Mouse (Mus musculus) frontal cortex, postnatal 25 days (tissue): ENCODE measurements around the gene Flrt2.
"Not testable (repeated sequence)": the region's sequence is repeated elsewhere in the genome, so short reads cannot be mapped to it uniquely, and the experiment has no call there.

Experiments
- DNase-seq, 2 experiments: peaks; one replicate each; pipeline ENCODE4 v3.0.0; 2022; ENCODE audit warnings: low spot score in 2 of 2

Flrt2 gene

DNA sequence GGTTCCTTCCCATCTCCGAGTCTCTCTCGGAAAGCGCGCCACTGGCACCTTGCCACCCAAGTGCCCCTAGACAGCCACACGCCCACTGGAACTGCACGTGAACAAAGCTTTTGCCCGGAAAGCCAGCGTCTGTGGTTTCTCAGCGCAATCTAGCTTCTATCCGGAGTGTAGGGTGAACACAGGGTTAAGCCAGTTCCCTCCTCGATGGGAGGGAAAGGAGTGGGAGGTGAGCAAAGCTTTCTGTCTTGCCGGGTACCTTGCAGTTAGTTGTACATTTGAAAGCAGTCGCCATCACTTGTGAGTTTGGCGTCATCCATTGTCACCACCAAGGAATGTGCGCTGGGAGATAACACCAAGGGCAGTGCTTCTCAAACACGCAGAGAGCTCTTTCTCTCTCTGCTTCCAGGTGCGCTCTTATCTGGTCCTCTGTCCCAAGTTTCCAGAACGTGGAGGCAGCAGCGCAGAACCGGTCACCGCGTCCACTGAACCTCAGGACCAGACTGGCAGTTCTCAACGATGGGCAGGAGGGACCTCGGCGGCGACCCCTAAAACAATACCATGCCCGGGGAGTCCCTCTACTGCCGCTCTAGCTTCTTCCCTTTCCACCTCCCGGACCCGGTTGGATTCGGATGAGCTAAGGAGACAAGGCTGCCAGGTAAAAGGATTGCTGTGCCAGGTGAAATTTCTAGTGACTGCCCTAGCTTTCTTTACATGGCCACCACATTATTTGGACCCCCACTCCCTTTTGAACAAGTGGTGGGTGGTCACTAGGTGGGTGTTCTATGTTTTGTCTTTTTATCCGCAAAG lies at the start of gene Flrt2:
Flrt2 (plus strand) TSS at position 266 of the 807 bp plus-strand sequence.
- DNase-seq: peak; percentile 36 to 41

DNA sequence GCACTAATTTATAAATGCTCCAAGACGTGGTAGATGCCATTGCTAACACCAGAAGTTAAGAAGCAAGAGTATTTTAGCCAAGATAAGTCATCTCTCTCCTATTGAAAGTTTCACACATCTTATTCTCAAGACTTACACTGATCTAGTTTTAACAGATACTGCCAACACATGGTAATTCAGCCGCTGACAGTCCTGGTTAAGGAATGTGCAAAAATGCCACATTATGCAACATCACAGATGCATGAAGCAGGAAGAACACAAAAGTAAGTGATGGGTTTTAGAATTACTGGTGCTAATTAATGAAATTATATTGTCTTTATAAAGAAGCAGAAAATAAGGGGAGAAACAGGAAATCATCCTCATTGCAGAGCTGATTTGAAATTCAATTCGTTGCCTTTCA lies 49.8 kb upstream of the Flrt2 start:
- DNase-seq: no peak

DNA sequence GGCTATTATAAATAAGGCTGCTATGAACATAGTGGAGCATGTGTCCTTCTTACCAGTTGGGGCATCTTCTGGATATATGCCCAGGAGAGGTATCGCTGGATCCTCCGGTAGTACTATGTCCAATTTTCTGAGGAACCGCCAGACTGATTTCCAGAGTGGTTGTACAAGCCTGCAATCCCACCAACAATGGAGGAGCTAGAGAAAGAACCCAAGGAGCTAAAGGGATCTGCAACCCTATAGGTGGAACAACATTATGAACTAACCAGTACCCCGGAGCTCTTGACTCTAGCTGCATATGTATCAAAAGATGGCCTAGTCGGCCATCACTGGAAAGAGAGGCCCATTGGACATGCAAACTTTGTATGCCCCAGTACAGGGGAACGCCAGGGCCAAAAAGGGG lies 44.8 kb upstream of the Flrt2 start:
- not testable (repeated sequence) for DNase-seq

DNA sequence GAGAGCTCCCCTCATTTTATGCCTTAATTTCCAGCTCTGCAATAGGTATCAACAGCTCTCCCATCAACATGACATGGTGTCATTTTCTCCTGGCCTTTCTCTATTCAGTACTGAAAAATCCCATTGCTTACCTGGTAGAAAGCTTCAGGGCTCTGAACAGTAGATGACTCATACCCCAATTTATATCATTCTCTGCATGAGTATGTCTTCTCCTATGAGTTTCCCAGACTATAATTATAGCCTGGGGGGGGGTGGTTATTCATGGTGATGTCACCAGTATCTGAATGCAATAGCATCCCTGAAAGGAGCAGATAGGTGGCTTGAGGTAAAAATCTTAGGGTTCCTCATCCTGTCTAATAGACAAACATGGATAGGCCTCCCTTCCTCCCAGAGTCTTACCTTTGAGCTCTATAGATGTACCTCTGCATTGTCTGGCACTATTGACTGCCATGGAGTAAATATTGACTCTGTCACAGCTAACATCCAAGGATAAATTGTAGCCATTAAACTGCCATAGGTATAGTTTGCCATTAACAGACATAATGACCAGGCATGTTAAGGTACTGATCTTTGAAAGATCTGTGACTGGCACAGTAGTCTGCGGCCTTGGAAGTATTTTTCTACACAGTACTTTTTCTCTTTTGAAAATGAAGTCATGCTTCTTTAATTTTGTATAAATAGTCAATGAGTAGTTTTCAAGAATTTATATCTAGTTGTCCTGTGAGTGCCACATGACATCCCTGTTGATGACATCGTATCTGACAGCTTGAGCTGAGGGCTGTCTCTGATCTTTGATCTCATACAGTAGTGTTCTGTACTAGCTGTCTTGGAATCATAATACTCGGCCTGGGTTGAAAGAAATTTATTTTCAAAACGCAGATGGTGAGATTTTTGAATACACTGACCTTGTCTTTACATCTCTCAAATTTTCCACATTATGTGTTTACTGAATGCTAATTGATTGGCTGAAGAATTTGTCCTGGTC lies 39.6 kb upstream of the Flrt2 start:
- no peak for DNase-seq

DNA sequence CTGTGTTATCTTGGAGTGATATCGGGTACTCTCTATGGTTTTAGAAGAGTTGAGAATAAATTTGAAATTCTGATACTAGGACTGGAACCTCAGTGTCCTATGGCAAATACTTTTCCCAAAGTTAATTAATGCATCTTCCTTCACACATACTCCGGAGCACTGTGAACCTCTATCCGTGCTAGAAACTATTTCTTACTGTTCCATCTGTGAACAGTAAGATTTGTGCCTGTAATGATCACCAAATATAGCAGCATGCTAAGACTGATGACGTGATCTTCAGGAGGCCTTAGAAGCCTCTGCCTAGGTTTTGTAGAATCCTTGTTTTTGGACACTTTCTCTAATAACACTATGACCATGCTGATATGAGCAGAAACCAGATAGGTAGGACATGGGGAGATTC lies 35.4 kb upstream of the Flrt2 start:
- no peak for DNase-seq

DNA sequence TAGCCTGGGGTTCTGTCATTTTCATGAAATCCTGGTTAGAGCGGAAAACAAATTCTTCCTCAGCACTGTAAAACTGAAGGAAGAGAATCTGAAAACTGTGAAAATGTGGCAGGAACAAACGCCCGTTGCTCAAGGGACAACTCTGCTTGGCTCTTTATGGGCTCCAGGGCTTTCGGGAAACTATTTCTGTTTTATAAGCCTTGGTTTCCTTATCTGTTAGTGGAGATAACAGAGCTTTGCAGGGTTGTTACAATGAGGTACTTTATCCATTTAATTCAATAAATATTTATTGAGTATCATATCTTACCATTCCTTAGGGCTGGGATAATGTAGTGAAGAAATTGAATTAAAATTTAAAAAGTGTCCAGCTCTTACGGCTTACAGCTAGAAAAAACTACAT lies 24.7 kb upstream of the Flrt2 start:
- no peak for DNase-seq

DNA sequence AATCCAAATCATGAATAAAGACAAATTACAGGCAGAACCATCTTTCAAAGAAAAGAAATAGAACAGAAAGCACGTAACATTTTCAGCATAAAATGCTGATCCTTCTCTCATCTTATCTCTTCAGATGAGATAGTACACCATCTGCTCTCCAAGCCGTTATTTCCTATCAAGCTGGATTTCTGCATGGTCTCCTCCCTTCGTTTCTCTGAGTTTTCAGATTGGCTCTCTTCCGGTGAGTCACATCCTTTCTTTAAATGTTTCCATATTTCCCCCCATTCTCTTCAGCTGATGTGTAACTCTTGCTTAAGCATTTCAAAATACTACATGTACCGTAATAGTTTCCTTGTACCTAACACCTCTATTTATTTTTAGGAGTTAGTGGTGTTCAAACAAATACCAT lies 16.3 kb upstream of the Flrt2 start:
- DNase-seq: no peak

DNA sequence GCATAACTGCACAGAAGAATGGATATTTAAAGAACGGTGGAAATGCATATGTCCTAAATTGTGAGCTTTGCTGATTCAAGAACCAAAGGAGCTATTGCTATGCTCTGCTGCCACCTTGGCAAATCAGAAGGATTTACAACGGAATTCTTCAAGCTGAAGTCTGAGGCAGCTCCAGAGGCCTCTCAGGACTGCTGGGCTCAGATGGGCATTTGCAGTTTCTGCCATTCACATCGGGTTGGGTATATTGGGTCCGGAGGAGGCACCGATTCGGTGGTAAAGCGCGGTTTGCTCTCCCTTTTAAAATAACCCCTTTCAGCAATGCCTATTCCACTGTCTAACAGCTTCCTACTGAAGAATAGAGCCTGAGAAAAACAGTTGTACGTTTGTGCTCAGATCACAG lies 1.2 kb upstream of the Flrt2 start:
- DNase-seq: peak; percentile 21 to 31

DNA sequence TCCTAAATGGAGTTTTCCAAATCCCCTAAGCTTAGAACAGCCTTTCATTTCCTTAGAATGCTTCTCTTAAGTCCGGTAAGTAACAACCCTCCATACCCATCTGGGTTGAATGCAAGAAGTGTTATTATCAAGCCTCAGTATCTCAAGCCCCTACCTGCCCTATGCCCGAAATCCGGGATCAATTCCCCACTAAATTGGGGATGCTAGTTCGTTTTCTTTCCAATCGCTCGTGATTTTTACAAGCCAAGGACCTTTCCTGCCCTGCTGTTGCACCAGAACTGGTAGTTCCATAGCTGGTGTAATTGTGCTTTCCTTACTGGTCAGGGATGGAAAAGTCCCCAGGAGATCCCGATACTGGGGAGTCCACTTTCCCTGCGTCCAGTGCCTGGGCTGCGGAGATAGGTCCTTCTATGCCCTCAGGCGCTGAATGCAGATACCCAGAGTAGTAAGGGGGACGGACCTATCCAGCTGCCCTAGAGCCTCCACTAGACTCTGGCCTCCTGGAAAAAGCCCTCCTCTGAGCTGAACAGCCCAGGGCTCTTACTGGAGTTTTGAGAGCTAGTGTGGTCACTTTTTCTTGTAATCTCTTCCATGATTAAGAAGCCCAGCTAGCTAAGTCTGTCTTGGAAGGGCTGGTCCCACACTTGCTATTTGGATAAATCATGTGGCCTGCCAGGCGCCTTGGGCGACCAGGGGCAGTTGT lies 1.1 kb downstream of the Flrt2 start:
- peak in 1 of 2 experiments; percentile 9 for DNase-seq

DNA sequence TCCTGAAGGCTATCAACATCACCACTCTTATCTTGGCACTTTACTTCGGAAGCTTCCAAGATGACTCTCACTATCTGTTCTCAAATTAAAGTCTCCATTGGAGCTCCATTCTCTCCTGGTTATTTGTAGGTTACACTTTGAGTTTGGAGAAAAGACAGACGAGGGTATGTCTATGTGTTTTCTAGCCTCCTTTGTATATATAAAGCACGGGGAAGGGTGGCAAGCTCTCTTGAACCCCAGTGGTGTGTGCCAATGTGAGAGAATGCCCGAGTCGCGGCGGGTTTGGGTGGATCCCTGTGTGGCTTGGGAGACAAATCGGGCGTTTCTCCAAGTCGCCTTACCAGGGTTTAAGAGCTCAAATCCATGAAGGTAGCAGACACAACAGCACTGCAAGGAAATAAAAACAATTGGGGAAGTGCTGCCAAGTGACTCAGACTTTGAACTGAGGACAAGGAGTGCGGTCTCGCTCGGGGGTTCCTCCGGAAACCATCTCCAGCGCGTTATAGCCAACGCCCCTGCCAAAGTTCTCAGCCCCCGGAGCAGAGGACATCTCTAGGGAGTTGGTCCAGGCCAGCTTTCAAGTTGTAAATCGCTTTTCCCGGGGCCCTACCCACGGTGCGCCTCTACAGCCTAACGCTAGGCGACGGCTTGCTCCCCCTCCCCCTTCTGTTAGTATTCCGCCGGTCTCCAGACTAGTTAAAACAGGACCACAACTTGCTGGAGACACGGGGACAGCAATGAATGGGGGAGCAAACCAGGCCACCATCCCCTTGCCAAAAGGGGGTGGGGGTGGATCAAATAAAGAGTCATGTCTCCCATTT lies 1.8 kb downstream of the Flrt2 start:
- peak; percentile 31 to 39 for DNase-seq

DNA sequence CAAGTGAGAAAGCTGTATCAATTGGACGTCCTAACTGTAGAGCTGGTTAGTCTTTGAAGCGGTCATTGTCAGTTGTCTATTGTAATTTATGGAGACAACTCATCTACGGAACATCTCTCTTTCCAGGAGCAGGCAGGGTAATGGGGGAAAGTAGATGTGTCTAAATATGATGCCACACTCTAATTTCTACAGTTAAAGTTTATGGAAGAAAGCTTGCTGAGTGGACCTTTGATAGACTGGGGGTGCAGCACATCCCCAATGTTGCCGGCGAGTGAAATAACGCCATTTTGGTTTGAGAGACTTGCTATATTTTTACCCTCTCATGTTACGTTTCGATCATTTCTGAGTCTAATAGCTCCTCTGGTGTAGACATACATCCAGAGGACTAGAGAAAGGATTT lies 2.5 kb downstream of the Flrt2 start:
- DNase-seq: no peak

DNA sequence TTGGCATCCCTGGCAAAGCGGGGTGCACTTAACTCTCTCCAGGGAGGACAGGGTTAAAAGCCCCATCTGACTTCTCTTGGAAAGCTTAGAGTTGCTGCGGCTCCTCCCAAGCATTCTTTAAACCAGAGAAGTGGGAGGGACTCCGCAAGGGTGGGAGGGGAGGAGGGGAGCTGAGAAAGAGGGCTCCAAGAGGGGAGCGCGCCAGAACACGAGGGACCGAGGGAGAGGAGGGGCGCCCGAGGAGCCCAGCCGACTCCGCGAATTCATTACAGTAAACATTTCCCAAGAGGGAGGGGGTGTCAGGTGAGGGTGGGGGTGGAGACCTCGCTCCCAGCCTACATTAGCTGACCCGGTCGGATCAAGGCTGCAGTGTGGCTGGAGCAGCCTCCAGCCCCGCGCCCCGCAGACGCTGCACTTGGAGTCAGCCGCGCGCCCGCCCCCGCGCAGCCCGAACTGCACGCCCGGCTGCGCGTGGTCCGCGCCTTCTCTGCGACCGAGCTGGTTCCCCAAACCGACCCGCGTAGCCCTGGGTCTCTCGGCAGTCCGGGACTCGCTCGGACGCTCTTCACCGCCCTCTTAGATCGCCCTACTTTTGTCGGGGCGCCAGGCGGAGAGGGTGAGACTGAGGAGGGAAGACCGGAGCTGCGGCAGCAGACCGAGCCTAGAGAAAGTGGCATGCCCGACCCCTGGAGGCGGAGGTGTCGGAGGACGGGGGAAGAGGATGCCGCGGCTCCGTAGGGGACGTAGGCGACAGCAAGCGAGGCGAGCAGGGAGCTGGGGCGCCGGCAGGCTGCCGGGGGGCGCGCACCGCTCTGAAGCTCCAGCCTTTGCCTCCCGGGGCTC lies 3.2 kb downstream of the Flrt2 start:
- DNase-seq: peak; percentile 55 to 59

DNA sequence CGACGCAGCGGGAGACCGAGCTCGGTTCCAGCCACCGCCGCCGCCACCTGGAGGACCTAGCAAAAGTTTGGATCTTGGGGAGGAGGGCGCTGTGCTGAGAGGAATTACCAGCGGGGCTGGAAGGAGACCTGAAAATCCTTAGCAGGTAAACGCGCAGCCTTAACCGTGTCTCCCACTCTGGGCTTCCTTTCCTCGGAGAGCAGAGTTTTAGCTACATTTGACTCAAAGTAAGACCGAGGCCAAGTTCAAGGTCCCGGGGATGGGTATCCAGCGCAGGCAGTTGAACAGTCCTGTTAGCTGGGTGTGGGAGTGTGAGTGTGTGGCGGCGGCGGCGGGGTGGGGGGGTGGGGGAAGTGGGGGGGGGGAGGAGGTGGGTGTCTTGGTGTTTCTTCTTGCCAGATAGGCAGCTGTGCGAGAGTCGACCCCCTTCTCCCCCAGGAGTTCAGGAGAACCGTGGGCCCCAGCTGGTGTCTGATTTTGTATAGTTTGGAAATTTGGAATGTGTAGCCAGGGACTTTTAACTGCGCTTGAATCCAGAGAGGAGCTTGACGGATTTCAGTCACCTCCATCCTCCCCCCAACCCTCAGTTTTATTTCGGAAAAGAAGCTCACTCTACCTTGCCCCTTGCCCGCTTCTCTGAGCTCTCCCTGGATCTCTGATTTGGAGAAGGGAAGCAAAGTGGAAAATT lies 4.0 kb downstream of the Flrt2 start:
- DNase-seq: no peak

DNA sequence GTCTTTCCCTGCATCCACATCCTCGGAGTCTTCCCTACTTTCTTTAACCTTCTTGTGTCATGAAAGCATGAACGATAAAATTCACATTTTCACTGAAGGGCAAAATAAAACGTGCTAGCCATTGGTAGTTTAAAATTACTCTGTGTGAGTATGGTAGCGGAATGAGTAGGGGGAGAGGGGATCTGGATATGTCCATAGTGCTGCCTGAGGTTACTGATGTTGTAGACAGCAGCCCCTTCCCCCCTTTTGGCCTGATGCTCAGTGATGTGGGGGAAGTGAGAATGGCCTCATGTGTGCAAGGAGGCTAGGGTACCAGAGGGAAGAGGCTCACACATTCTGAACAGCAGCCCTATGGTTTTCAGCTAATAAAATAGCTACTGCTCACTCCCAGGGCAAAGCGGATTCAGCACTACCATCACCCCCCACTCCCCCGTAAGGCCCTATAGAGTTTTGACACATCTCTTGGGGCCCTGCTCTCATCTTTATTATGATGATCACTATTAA lies 4.5 kb downstream of the Flrt2 start:
- DNase-seq: no peak

DNA sequence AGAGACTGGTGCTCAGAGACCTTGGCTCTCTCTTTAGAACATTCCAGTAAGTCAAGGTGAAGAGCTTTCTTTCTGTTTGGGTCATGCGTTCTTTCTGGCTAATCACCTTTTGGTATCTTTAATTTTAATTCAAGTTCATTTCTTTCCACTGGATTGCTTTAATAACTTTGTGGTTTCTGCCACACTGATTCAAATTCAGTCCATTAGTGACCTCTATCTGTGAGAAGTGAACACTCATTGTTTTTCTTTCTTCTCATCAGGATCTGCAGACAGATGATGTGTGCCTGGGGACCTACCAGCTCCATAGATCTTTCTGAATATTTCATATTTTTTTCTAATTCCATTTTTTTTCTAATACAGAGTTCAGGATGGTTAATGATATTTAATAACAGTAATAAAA lies 6.5 kb downstream of the Flrt2 start:
- DNase-seq: no peak

DNA sequence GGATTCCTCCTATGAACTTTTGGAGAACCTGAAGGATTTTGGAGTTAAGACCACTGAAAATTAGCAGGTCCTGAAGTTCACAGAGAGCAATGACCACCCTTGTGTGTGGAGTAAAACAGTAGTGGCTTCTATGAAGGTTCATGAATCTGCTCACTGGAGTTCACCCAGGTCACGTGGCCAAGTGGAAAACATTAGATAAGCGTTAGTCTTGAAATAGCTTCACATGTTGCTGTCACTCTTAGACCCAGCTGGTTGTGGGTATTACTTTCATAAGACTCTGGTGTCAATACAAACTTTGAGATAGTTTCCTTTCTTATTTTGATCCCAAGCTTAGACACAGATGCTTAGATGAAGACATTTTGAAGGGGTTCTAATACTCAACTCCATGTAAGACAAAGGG lies 8.7 kb downstream of the Flrt2 start:
- no peak for DNase-seq

DNA sequence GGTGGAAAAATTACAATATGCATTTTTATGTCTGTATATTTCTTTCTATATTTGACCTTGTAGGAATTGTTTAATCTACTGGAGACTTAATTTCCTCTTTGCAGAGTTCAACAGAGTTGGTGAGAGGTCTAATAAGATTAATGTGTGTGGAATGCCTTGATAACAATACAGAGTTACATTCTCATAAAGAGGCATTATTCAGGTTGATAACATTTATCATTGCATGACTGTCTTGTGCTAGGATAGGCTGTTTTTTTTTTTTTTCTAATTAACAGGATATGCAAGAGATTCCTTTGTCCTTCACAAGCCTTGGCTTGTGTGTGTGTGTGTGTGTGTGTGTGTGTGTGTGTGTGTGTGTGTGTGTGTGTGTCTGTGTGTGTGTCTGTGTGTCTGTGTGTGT lies 9.6 kb downstream of the Flrt2 start:
- DNase-seq: no peak

DNA sequence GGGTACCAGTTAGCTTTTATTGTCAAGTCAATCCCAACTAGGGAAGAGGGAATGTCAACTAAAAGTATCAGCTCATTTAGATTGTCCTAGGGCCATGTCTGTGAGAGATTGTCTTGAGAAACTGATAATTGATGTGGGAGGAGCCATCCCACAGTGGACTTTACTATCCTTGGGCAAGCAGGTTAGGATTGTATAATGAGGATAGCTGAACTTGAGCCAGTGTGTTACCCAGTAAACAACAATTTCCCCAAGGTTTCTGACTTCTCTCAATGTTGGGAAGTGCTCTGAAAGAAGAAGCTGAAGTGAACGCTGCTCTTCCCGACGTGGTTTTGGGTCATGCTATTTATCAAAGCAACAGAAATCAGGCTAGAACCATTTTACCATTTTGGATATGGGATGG lies 13.0 kb downstream of the Flrt2 start:
- no peak for DNase-seq

DNA sequence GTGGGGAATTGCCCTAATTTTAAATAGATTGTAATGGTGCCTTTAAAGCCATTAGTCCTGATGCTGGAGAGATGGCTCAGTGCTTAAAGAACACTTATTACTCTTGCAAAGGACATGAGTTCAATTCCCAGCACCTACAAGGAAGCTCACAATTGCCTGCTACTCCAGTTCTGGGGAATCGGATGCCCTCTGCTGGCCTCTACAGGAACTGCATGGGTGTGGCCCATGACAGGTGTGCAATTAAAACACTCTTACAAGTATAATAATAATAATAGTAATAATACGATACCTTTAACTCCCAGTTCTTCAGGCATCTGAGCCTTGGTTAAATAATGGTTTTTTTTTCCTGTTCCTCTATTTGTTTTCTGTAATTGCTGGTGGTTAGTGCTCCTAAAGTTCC lies 31.2 kb downstream of the Flrt2 start:
- DNase-seq: no peak

DNA sequence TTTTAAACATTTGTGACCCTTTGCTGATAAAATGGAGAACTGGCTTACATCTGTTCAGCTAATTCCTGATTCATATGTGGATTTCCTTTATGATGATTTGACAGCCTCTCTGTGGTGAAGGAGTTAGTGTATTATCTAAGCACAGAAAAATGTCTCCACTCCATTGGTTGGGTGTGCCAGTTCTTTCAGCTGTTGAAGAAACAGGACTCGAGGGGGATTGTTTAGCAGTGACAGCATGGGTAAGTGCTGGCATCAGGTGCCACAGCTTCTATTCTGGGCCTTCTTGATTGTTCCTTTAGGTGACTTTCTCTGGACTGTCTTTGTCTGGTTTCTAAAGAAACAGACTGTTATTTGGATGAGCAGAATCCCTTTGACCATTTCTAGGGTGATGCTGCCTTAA lies 42.0 kb downstream of the Flrt2 start:
- DNase-seq: no peak
